Mouse (Mus musculus) ovary, postnatal 14 days (tissue): ENCODE measurements at regions not wholly inside any gene's neighbourhood (a gene's known extent, or its start where the extent isn't known, plus 50 kb on each side); places are given as distances from the start of the nearest gene placed in this dataset.
"Not testable (repeated sequence)": the region's sequence is repeated elsewhere in the genome, so short reads cannot be mapped to it uniquely, and the experiment has no call there.

Source experiments
- DNase-seq: peaks from one replicate; pipeline ENCODE4 v3.0.0; 2022; ENCODE audit warnings: low spot score

DNA sequence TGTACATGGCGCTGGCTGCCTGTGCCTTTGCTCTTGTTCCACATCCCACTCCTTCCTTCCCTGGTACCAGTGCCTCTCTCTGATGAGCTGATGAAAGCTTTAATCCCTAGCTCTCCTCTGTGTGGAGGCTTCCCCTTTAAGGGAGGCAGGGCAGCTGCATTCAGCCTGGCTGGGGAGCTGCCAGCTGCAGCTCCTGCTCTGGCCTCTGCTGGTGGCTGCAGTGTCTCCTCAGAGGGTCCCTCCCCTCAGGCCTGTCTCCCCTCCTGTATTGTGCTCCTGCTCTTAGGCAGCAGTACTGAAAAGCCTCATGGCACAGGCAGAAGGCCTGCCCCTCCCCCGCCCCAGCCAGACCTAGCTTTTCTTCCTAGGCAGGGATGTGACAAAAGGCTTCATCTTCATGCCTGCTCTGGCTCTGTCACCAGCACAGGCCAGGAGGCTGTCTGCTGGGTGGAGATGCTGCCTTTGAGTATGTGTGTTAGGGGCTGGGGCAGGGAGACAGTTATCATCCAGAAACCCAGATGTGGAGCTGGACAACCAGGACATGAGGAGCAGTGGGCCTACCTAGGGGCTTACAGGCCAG is 97.7 kb upstream of the Zcchc13 start:
- not testable (repeated sequence) for DNase-seq

DNA sequence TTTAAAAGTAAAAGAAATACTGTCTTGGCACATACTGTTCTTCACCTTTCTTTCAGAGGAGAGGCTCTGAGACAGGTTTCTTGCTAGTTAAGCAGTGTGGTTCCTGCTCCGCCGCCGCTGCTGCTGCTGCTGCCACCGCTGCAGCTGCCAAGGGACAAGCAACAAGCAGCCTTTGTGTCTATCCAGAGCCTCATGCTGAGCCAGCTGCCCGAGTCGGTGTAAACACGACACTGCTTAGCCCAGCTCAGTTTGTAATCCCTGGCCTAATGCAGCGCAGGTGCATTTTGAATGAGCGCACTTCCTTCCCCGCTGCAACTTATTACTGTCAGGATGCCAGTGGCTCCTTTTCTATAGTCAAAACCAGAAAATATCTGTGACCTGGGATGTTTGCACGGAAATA is 97.1 kb upstream of the Zcchc13 start:
- DNase-seq: no peak

- DNase-seq: no peak
Measured at GRCm38 (mm10) chrX:103533831-103534230, 96.6 kb upstream of the Zcchc13 start.

- no peak for DNase-seq
Measured at GRCm38 (mm10) chrX:103546490-103547202, 83.7 kb upstream of the Zcchc13 start.

- DNase-seq: no peak
Measured at GRCm38 (mm10) chrX:103551304-103551703, 79.1 kb upstream of the Zcchc13 start.

DNA sequence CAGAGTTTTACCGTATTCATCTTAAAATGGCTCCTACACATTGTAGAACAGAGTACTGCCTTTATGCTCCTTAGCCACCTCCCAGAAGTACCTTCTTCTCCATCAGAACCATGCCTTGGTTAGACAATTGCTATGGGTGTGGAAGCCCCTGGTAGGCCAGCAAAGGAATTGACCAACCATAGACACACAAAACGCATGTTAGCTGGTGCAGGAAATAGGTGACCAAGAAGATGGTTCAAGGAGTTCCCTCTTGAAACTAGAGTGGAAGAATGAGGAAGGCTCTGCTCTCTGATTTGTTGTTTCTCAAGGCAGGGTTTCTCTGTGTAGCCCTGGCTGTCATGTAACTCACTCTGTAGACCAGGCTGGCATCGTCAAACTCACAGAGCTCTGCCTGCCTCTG is 77.2 kb upstream of the Zcchc13 start:
- DNase-seq: no peak

GRCm38 (mm10) chrX:103553605-103554004 is 76.8 kb upstream of the Zcchc13 start:
- DNase-seq: no peak

DNA sequence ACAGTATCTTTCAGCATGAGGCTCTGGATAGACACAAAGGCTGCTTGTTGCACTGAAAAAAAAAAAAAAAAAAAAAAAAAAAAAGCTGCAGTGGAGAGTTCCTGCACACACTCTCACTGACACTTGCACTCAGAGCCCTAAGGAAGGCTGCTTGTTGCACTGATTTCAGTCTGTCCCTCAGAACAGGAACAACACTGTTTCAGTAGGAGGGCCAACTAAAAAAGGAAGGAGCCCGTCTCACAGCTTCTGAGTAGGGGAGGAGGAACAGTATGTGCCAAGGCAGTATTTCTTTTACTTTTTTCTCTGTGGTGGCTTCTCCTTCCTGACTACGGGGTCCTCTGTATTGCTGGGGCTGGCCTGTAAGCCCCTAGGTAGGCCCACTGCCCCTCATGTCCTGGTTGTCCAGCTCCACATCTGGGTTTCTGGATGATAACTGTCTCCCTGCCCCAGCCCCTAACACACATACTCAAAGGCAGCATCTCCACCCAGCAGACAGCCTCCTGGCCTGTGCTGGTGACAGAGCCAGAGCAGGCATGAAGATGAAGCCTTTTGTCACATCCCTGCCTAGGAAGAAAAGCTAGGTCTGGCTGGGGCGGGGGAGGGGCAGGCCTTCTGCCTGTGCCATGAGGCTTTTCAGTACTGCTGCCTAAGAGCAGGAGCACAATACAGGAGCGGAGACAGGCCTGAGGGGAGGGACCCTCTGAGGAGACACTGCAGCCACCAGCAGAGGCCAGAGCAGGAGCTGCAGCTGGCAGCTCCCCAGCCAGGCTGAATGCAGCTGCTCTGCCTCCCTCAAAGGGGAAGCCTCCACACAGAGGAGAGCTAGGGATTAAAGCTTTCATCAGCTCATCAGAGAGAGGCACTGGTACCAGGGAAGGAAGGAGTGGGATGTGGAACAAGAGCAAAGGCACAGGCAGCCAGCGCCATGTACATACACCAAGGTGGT is 75.1 kb upstream of the Zcchc13 start:
- DNase-seq: not testable (repeated sequence)

GRCm38 (mm10) chrX:103556046-103556445 is 74.3 kb upstream of the Zcchc13 start:
- no peak for DNase-seq

DNA sequence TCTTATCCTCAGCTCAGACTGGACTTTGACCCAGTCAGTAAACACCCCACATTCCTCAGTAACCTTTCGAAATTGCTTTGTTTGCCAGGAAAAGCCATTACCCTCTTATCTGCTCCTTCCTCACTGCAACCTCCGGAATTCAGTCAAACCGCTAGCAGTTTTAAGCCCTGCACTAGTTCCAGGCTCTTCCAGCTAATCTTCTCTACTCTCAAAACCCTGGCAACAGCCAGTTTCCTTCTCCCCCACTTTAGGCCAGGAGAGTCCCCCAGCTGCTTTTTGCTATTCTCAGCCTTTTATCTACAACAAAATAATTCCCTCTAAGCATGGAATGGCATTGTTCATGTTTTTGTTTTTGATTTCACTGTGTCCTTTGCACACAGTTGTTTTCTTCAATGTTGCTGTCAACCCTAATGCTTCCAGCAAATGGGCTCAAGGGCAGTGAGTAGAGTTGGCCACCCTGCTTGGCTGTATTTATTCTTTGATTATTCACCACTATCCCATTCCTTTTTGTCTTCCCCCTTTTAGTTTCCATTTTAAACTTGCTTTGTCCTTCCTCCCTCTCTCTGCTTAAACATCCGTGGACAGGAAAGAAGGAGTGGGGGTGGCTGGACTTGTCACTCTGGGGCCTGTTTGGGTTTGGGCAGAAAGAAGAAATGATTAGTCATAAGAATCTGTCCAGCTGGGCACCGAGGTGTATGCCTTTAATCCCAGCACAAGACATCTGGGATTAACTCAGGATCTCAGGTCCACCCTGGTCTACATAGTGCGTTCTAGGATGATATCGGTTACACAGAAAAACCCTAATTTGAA is 73.5 kb upstream of the Zcchc13 start:
- no peak for DNase-seq

DNA sequence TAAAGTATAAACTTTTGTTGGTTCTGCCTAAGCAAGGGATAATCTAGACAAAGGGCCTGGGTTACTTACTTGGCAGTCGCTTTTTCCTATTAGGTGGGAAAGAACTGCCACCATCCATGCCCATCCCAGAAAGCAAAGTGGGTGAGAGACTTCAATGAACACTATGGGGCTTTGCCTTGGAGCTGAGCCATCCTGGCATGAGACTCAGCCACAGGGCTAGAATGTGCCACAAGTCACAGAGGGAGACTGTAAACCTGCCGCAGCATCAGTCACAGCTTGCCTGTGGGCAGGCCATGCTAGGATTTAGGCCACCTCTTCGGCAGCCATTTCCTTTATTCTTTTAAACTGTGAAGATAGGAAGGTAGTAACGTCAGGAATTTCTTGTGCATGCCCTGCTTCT is 72.9 kb upstream of the Zcchc13 start:
- DNase-seq: no peak

DNA sequence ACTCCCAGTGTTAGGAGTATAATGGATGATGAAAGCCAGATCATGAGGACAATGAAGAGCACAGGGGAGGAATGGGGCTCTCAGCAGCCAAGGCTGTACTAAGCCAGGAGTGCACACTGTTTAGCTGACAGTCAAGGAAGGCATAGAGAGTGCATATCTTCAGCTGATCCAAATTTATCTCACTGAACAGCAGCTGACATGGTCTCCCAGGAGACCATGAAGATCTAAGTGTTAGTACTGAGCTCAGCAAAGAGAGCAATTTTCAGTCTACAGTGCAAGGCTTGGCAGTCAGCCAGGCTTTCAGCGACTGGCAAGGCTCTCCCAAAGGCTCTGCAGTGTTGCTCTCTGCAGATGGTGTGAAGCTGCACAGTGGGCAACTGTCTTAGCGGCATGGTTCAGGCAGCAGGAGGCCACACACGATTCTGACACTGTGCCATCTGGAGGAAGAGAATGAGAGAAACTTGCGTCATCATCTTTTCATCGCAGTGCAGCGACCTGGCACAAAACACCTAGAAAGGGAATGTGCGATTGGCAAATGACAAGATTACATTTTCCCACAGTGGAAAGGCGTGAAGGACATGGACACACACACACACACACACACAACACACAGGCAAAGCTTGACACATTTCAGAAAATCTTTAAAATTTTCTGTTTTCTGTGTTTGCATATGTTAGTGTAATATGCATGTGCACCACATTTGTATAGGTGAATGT is 66.7 kb upstream of the Zcchc13 start:
- peak; percentile 33 for DNase-seq

DNA sequence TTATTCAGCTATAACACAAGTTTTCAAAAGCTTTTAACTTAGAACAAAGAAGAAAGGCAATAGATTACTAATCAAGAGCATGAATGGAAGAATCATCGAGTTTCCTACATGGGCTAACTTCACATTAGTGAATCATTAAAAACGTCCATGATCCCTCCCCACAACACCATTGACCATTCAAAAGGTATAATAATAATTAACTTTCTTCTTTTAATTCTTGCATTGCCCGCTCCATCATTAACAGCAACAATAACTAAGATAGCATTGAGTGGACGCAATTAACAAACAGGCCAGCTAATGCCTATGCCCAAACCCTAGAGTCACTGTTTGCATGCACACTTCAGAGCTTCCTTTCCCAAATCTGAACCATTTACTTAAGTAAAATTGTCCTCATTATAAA is 57.0 kb upstream of the Zcchc13 start:
- no peak for DNase-seq

- no peak for DNase-seq
Measured at GRCm38 (mm10) chrX:103579484-103579883, 50.9 kb upstream of the Zcchc13 start.
